Mouse (Mus musculus): ENCODE measurements at regions not wholly inside any gene's neighbourhood (a gene's known extent, or its start where the extent isn't known, plus 50 kb on each side); places are given as distances from the start of the nearest gene placed in this dataset.
"Not testable (repeated sequence)": the region's sequence is repeated elsewhere in the genome, so short reads cannot be mapped to it uniquely, and the experiment has no call there.

- no peak for ATAC-seq (ENCODE audit: low read depth)
- Histone ChIP-seq H3K4me3 (ENCODE audit: low read depth, low read length) (no peak overlapping the region), H3K4me1 (ENCODE audit: control insufficient read depth, low read depth, low read length) (no peaks in the 10 kb centered on the region), H3K9ac (ENCODE audit: low read depth, low read length) (no peak overlapping the region), H3K27me3 (ENCODE audit: control insufficient read depth, insufficient read depth, low read depth, low read length) (no peaks in the 10 kb centered on the region), H3K27ac (ENCODE audit: low read length) (no peak overlapping the region), H3K9me3 (replicated peaks; ENCODE audit: control insufficient read depth, low read length) (no peaks in the 10 kb centered on the region), H3K4me2 (ENCODE audit: low read depth, low read length) (no peak overlapping the region), H3K36me3 (ENCODE audit: control insufficient read depth, insufficient read depth) (no peaks in the 10 kb centered on the region)
- WGBS (ENCODE audit: insufficient replicate concordance), result 19% methylated on average over 1 of the region's 1 CpGs
These were observed 401.4 kb downstream of the 1190002N15Rik start for GRCm38 (mm10) chr9:94136444-94136843.

DNA sequence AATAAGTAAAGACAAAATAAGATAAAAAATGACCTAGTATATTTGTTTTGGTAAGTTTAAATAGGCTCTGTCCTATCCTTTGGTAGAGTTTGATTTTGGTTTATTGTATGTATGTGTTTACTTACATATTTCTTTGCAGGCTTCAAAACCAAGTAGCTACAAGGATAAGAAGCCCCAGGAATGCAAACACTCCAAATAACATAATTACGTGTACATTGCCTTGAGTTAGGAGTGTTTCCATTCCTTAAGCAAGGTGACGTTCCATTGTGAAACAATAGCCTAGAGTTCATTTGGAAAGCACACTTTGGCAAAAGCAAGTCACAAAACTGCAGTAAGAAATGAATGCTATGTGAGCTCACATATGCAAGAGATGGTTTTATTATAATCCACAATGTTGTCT is 404.2 kb downstream of the 1190002N15Rik start:
- Histone ChIP-seq H3K4me3 (ENCODE audit: low read depth, low read length) (no peak overlapping the region), H3K9me3 (replicated peaks; ENCODE audit: control insufficient read depth, low read length) (no peaks in the 10 kb centered on the region), H3K36me3 (ENCODE audit: control insufficient read depth, insufficient read depth) (no peaks in the 10 kb centered on the region), H3K4me1 (ENCODE audit: control insufficient read depth, low read depth, low read length) (no peaks in the 10 kb centered on the region), H3K27me3 (ENCODE audit: control insufficient read depth, insufficient read depth, low read depth, low read length) (no peaks in the 10 kb centered on the region), H3K27ac (ENCODE audit: low read length) (no peak overlapping the region), H3K4me2 (ENCODE audit: low read depth, low read length) (no peak overlapping the region), H3K9ac (ENCODE audit: low read depth, low read length) (no peak overlapping the region)
- ATAC-seq (ENCODE audit: low read depth), result no peak
- 59% methylated on average over 2 of the region's 2 CpGs for WGBS (ENCODE audit: insufficient replicate concordance)

DNA sequence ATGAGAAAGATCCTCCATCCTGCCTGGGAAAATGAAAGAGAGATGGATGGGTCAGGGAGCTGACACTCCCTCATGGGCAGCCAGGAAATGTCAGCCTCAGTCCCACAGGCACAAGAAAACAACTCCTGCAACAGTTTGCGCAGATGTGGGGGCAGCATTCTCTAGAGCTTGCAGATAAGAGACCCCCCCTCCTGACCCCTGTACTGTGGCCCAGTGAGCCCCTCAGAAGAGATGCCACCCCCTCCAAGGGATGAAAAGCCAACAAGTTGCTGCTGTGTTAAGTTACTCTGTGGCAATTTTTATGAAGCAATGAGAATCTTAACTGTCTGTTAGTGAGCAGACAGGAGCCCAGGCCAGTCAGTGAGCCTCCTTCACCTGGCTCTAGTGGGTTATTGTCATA is 406.5 kb downstream of the 1190002N15Rik start:
- Histone ChIP-seq H3K9ac (ENCODE audit: low read depth, low read length) (no peak overlapping the region), H3K4me2 (ENCODE audit: low read depth, low read length) (no peak overlapping the region), H3K4me3 (ENCODE audit: low read depth, low read length) (no peak overlapping the region), H3K4me1 (ENCODE audit: control insufficient read depth, low read depth, low read length) (no peaks in the 10 kb centered on the region), H3K9me3 (replicated peaks; ENCODE audit: control insufficient read depth, low read length) (no peaks in the 10 kb centered on the region), H3K27ac (ENCODE audit: low read length) (no peak overlapping the region), H3K36me3 (ENCODE audit: control insufficient read depth, insufficient read depth) (no peaks in the 10 kb centered on the region), H3K27me3 (ENCODE audit: control insufficient read depth, insufficient read depth, low read depth, low read length) (no peaks in the 10 kb centered on the region)
- 60% methylated on average over 1 of the region's 1 CpGs for WGBS (ENCODE audit: insufficient replicate concordance)
- no peak for ATAC-seq (ENCODE audit: low read depth)

DNA sequence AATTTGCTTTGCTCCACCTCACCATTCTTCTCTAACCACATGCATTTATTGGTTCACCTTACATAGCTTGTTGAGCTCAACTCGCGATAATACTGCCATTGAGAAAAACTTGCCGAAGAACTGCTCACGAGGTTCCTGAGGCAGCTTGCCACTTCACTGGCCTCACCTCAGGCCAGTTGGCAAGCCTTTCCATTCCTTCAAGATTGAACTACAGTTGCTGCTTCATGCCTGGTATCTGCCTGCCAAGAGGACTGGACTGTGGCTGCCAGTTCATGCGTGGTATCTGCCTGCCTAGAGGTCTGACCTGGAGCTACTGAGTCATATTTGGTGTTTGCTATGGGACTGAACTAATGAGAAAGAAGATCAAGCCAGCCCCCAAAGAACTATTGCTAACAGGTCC is 420.9 kb downstream of the 1190002N15Rik start:
- H3K9ac ChIP-seq (ENCODE audit: low read depth, low read length), result no peak overlapping the region
- no peaks in the 10 kb centered on the region for H3K36me3 ChIP-seq (ENCODE audit: control insufficient read depth, insufficient read depth)
- 76% methylated on average over 5 of the region's 5 CpGs for WGBS (ENCODE audit: insufficient replicate concordance)
- ATAC-seq (ENCODE audit: low read depth), result no peak
- no peak overlapping the region for H3K4me2 ChIP-seq (ENCODE audit: low read depth, low read length)
- H3K9me3 ChIP-seq (replicated peaks; ENCODE audit: control insufficient read depth, low read length), result no peaks in the 10 kb centered on the region
- no peak overlapping the region for H3K4me3 ChIP-seq (ENCODE audit: low read depth, low read length)
- H3K27ac ChIP-seq (ENCODE audit: low read length), result no peak overlapping the region
- no peaks in the 10 kb centered on the region for H3K4me1 ChIP-seq (ENCODE audit: control insufficient read depth, low read depth, low read length)
- no peaks in the 10 kb centered on the region for H3K27me3 ChIP-seq (ENCODE audit: control insufficient read depth, insufficient read depth, low read depth, low read length)

DNA sequence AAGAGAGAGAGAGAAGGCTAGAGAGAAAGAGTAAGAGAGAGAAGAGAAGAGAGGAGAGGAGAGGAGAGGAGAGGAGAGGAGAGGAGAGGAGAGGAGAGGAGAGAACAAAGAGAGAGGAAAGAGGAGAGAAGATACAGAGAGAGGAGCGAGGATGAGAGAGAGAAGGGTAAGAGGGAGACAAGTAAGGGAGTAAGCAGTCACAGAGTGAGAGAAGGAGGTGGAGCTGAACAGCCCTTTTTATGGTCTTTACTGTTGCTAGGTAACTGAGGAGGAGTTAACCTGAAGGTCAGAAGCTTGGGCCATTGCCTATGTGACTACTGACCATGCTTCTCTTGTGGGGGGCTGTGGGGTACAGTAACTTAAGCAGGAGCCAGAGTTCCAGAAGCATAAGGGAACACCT is 430.2 kb downstream of the 1190002N15Rik start:
- WGBS (ENCODE audit: insufficient replicate concordance), result 22% methylated on average over 1 of the region's 1 CpGs

DNA sequence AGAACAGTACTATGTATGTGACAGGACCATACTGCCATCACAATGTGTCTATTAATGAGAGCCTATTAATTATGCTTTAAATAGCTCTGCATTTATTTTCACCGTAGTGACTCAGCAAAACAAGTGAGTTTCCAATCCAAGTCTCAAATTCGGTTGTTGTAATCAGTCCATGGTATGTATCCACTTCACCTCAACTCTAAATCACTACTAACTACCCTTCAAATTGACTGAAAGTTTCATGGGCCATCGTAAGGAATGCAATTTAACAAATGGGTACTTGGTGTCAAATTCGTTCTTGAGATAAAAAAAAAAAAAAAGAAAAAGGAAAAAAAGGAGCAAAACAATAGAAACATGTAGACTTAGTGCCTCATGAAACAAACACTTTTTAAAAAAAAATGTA is 433.2 kb downstream of the 1190002N15Rik start:
- no peaks in the 10 kb centered on the region for H3K4me1 ChIP-seq (ENCODE audit: control insufficient read depth, low read depth, low read length)
- WGBS (ENCODE audit: insufficient replicate concordance), result 59% methylated on average over 4 of the region's 4 CpGs
- no peaks in the 10 kb centered on the region for H3K27me3 ChIP-seq (ENCODE audit: control insufficient read depth, insufficient read depth, low read depth, low read length)

More for the DNA sequence above, 430.2 kb downstream of the 1190002N15Rik start:
- H3K4me1 ChIP-seq (ENCODE audit: control insufficient read depth, low read depth, low read length); ATAC-seq (ENCODE audit: low read depth); H3K36me3 ChIP-seq (ENCODE audit: control insufficient read depth, insufficient read depth); H3K27me3 ChIP-seq (ENCODE audit: control insufficient read depth, insufficient read depth, low read depth, low read length); H3K9me3 ChIP-seq (replicated peaks; ENCODE audit: control insufficient read depth, low read length); H3K9ac ChIP-seq (ENCODE audit: low read depth, low read length); H3K4me3 ChIP-seq (ENCODE audit: low read depth, low read length); H3K4me2 ChIP-seq (ENCODE audit: low read depth, low read length); H3K27ac ChIP-seq (ENCODE audit: low read length): not testable (repeated sequence)

GRCm38 (mm10) chr9:94101958-94102357 is 435.9 kb downstream of the 1190002N15Rik start:
- Histone ChIP-seq H3K27me3 (ENCODE audit: control insufficient read depth, insufficient read depth, low read depth, low read length) (no peaks in the 10 kb centered on the region), H3K9me3 (replicated peaks; ENCODE audit: control insufficient read depth, low read length) (no peaks in the 10 kb centered on the region), H3K4me2 (ENCODE audit: low read depth, low read length) (no peak overlapping the region), H3K27ac (ENCODE audit: low read length) (no peak overlapping the region), H3K4me3 (ENCODE audit: low read depth, low read length) (no peak overlapping the region), H3K4me1 (ENCODE audit: control insufficient read depth, low read depth, low read length) (no peaks in the 10 kb centered on the region), H3K9ac (ENCODE audit: low read depth, low read length) (no peak overlapping the region), H3K36me3 (ENCODE audit: control insufficient read depth, insufficient read depth) (no peaks in the 10 kb centered on the region)
- no peak for ATAC-seq (ENCODE audit: low read depth)
- 52% methylated on average over 3 of the region's 3 CpGs for WGBS (ENCODE audit: insufficient replicate concordance)

More for the DNA sequence above, 433.2 kb downstream of the 1190002N15Rik start:
- Histone ChIP-seq H3K4me2 (ENCODE audit: low read depth, low read length) (no peak overlapping the region), H3K9ac (ENCODE audit: low read depth, low read length) (no peak overlapping the region), H3K9me3 (replicated peaks; ENCODE audit: control insufficient read depth, low read length) (no peaks in the 10 kb centered on the region), H3K27ac (ENCODE audit: low read length) (no peak overlapping the region), H3K4me3 (ENCODE audit: low read depth, low read length) (no peak overlapping the region), H3K36me3 (ENCODE audit: control insufficient read depth, insufficient read depth) (no peaks in the 10 kb centered on the region)
- no peak for ATAC-seq (ENCODE audit: low read depth)

- no peak overlapping the region for H3K4me3 ChIP-seq (ENCODE audit: low read depth, low read length)
- 51% methylated on average over 2 of the region's 2 CpGs for WGBS (ENCODE audit: insufficient replicate concordance)
- H3K9ac ChIP-seq (ENCODE audit: low read depth, low read length), result no peak overlapping the region
- no peaks in the 10 kb centered on the region for H3K27me3 ChIP-seq (ENCODE audit: control insufficient read depth, insufficient read depth, low read depth, low read length)
- ATAC-seq (ENCODE audit: low read depth), result no peak
- H3K4me2 ChIP-seq (ENCODE audit: low read depth, low read length), result no peak overlapping the region
- no peaks in the 10 kb centered on the region for H3K36me3 ChIP-seq (ENCODE audit: control insufficient read depth, insufficient read depth)
- H3K4me1 ChIP-seq (ENCODE audit: control insufficient read depth, low read depth, low read length), result no peaks in the 10 kb centered on the region
- H3K27ac ChIP-seq (ENCODE audit: low read length), result no peak overlapping the region
- no peaks in the 10 kb centered on the region for H3K9me3 ChIP-seq (replicated peaks; ENCODE audit: control insufficient read depth, low read length)
These were observed 443.1 kb downstream of the 1190002N15Rik start for GRCm38 (mm10) chr9:94094800-94095199.

DNA sequence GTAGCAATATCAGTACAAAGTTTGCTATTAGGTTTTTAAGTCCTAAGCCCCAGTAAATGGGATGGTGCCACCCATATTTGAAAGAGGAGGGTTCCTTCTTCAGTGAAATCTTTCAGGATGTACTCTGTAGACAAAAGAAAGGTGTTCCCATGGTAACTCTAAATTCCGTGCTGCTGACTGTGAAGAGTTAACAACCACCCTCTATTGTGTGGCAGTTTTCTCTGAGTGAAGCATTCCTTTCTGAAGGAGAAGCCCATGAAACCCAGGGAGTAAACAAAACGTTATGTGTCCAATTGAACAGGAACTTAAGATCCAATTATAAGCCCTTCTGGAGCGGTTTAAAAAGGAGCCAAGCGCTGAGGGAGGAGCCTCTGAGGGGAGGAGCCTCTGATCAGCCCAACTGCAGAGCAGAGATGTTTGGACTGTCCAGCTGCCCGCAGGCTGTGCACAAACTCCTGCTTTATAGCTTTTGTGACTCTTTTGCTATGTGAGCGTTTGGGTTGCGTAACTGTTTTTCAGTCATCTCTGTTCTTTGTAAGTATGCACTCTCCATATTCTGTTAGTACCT is 446.1 kb downstream of the 1190002N15Rik start:
- H3K9me3 ChIP-seq (replicated peaks; ENCODE audit: control insufficient read depth, low read length), result no peaks in the 10 kb centered on the region
- H3K27me3 ChIP-seq (ENCODE audit: control insufficient read depth, insufficient read depth, low read depth, low read length), result no peaks in the 10 kb centered on the region
- no peak overlapping the region for H3K9ac ChIP-seq (ENCODE audit: low read depth, low read length)
- H3K4me3 ChIP-seq (ENCODE audit: low read depth, low read length), result no peak overlapping the region
- no peaks in the 10 kb centered on the region for H3K4me1 ChIP-seq (ENCODE audit: control insufficient read depth, low read depth, low read length)
- no peak overlapping the region for H3K4me2 ChIP-seq (ENCODE audit: low read depth, low read length)
- WGBS (ENCODE audit: insufficient replicate concordance), result 55% methylated on average over 7 of the region's 7 CpGs
- H3K27ac ChIP-seq (ENCODE audit: low read length), result no peak overlapping the region
- ATAC-seq (ENCODE audit: low read depth), result no peak
- no peaks in the 10 kb centered on the region for H3K36me3 ChIP-seq (ENCODE audit: control insufficient read depth, insufficient read depth)

Measured in liver, embryonic 16.5 days (tissue).